Mouse (Mus musculus): Measurements from ENCODE around the gene Kat6b.
A peak's percentile ranks its signal among the peaks of the same experiment; 100 is the strongest.
"Not testable (repeated sequence)": the region's sequence is repeated elsewhere in the genome, so short reads cannot be mapped to it uniquely, and the experiment has no call there.

Kat6b gene

GRCm38 (mm10) chr14:21484199-21484598 is 3.0 kb downstream of the Kat6b start:
- no peak for DNase-seq (ENCODE audit: low spot score in 2 of 2)

- no peak for DNase-seq (ENCODE audit: low spot score in 2 of 2)
These were observed 3.5 kb downstream of the Kat6b start for GRCm38 (mm10) chr14:21484693-21485092.

- DNase-seq (ENCODE audit: low spot score in 2 of 2): no peak
These were observed 4.8 kb downstream of the Kat6b start for GRCm38 (mm10) chr14:21485961-21486520.

GRCm38 (mm10) chr14:21487135-21487534 is 5.9 kb downstream of the Kat6b start:
- not testable (repeated sequence) for DNase-seq (ENCODE audit: low spot score in 2 of 2)

GRCm38 (mm10) chr14:21488426-21489115 is 7.3 kb downstream of the Kat6b start:
- DNase-seq (ENCODE audit: low spot score in 2 of 2): not testable (repeated sequence)

GRCm38 (mm10) chr14:21489116-21489485 is 7.9 kb downstream of the Kat6b start:
- DNase-seq (ENCODE audit: low spot score in 2 of 2): no peak

GRCm38 (mm10) chr14:21490141-21490540 is 8.9 kb downstream of the Kat6b start:
- DNase-seq (ENCODE audit: low spot score in 2 of 2): no peak

- DNase-seq (ENCODE audit: low spot score in 2 of 2): no peak
These were observed 17.2 kb downstream of the Kat6b start for GRCm38 (mm10) chr14:21498361-21498996.

GRCm38 (mm10) chr14:21499011-21499581 is 17.9 kb downstream of the Kat6b start:
- DNase-seq (ENCODE audit: low spot score in 2 of 2): peak in 1 of 2 experiments; percentile 21

- peak; percentile 50 to 60 for DNase-seq (ENCODE audit: low spot score in 2 of 2)
These were observed 18.5 kb downstream of the Kat6b start for GRCm38 (mm10) chr14:21499631-21500153.

GRCm38 (mm10) chr14:21500154-21501047 is 19.2 kb downstream of the Kat6b start:
- peak; percentile 100 for DNase-seq (ENCODE audit: low spot score in 2 of 2)

GRCm38 (mm10) chr14:21501048-21501657 is 19.9 kb downstream of the Kat6b start:
- DNase-seq (ENCODE audit: low spot score in 2 of 2): peak; percentile 85 to 86

- DNase-seq (ENCODE audit: low spot score in 2 of 2): no peak
These were observed 23.8 kb downstream of the Kat6b start for GRCm38 (mm10) chr14:21505036-21505435.

- no peak for DNase-seq (ENCODE audit: low spot score in 2 of 2)
These were observed 25.8 kb downstream of the Kat6b start for GRCm38 (mm10) chr14:21507046-21507445.

GRCm38 (mm10) chr14:21509111-21509905 is 28.1 kb downstream of the Kat6b start:
- no peak for DNase-seq (ENCODE audit: low spot score in 2 of 2)

- no peak for DNase-seq (ENCODE audit: low spot score in 2 of 2)
These were observed 30.2 kb downstream of the Kat6b start for GRCm38 (mm10) chr14:21511438-21511837.

GRCm38 (mm10) chr14:21515505-21515904 is 34.3 kb downstream of the Kat6b start:
- no peak for DNase-seq (ENCODE audit: low spot score in 2 of 2)

- no peak for DNase-seq (ENCODE audit: low spot score in 2 of 2)
These were observed 38.1 kb downstream of the Kat6b start for GRCm38 (mm10) chr14:21519307-21519706.

- no peak for DNase-seq (ENCODE audit: low spot score in 2 of 2)
These were observed 39.3 kb downstream of the Kat6b start for GRCm38 (mm10) chr14:21520496-21520895.

- DNase-seq (ENCODE audit: low spot score in 2 of 2): not testable (repeated sequence)
These were observed 40.3 kb downstream of the Kat6b start for GRCm38 (mm10) chr14:21521496-21521895.
